Mouse (Mus musculus) G1E-ER4 (cell line): ENCODE results near the gene Fndc3b. TPM values are rescaled to one million over a fixed set of nuclear protein-coding genes. Genes with fewer than 3 reads are reported as not detected.

Experiments used
- GATA1 ChIP-seq: IDR thresholded peaks from one replicate; pipeline ENCODE4 v1.8.0; 2012; ENCODE audit warnings: low read length, inconsistent platforms
- polyA plus RNA-seq: library from polyadenylated mRNA; stranded (reverse); fragments of >175 nt; gene quantifications from 2 replicates; pipeline ENCODE4 v1.2.3, GENCODE M21; 2012

Gene Fndc3b
- polyA plus RNA-seq, 1 experiment = not detected

DNA sequence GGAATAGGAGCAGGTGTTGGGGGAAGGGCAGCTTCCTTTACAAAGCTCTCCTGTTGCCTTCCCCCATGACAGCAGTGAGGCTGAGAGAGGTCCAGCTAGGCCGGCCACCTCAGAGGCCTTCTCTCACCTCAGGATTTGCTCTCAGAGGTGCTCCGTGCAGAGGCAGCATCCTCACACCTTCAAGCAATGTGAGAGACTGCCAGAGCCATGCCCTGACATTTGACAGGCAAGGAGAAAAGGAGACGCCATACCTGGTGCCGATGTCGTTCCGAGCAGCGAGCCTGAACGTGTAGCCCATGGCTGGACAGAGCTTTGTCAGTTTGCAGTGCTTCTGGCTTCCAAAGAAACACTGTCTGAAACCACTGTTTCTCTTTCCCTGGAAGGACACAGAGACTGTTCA, 241.1 kb downstream of the Fndc3b start:
- no peak for TF ChIP-seq GATA1

DNA sequence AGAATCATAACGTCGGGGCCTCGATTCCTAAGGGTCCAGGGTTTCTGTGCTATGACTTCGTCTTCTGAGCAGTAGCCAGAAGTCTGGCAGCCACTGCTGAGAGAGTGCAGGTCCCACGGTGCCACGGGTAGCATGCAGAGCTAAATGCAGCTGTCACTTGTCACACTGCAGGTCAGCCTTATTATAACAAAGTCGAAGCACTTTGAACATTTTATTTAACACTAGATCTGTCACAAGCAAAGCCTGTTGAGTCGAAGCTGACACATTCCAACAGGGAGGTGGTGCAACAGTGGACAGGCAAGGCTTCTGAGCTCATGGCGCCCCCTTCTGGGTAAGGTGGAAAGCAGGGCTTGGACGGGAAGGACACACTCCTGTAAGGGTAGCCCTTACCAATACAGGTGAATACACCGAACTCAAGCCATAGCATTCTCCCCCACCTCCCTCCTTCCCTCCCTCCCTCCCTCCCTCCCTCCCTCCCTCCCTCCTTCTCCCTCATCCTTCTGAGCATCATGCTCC, 243.5 kb downstream of the Fndc3b start:
- no peak for TF ChIP-seq GATA1

DNA sequence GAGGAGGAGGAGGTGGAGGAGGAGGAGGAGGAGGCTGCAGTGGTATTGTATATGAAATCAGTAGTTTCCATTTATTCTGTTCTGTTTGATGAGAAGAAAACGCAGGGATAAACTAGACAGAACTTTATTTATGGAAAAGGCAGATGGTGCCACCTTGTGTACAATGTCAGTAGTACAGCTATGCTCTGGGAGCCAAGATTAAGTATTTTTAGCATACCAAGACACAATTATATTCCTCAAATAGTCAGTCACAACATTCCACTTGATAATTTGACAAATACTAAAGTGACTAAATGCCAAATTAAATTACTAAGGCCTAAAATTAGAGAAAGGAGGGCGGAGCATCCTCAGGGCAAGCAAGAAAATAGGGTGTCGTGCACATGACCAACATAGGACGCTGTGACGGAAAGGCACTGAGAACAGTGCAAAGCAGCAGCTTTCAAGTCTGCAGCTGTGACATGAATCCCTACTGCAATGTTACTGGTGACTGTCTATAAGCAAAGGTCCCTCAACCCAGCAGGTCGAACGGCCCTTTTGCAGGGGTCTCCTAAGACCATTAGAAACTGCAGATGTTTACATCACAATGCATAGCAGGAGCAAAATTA, 244.7 kb downstream of the Fndc3b start:
- no peak for TF ChIP-seq GATA1

DNA sequence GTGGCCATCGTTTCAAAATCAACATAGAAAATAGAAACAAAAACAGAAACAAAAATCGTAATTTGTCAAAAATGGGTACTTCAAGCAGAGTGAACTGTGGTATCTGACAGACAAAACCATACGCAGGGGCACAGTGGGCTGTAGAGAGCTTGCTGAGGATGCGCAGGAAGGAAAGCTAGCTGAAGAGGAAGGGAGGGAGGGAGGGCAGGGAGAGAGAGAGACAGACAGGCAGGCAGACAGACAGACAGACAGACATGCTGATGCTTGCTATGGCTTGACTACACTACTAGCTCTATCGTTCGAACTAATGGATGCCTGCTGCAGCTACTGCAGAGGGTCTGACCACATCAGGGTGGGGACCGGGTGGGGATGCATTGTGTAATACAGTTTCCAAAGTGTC, 247.7 kb downstream of the Fndc3b start:
- no peak for TF ChIP-seq GATA1

DNA sequence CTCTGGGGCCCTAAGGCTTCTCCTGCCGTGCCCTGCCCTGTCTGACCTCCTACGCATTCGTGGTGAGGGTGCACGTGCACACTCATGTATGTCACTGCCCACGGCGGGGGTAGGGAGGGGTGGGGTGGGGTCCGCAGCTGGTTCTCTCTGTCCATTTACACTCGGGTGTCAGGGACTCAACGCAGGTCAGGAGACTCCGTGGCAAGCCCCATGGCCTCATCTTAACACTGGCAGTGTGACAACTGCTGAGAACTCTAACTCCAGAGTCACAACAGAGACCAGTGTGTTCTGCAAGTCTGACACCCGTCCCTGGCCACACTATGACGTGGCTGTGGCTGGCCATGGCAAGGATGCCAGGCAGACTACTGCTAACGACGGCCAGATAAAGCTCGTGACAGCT, 248.2 kb downstream of the Fndc3b start:
- no peak for TF ChIP-seq GATA1

DNA sequence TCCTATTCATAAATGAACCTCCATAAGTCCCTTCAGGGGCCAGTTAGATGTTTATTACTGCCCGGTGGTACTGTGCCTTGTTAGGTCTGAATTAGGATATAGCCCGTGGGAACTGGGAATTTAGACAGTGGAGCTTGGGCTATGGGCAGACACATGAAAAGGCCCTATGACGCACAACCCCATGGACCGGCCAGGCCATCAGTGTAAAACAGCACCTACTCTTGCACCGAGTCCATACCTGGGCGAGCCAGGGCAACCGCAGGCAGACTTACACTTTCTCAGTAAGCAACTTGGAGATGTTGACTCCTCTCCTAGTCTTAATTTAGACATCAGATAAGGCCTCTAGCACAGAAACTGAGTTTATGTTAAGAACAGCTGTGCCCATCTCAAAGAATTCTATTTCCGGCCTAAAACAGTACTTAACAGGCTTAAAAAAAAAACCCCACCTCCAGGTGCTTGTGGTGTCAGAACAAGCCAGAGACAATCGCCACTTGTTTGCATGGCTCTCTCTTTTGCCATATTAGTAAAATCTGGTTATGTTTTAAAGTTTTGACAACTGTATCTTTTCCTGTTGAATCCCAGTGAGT, 248.7 kb downstream of the Fndc3b start:
- no peak for TF ChIP-seq GATA1

DNA sequence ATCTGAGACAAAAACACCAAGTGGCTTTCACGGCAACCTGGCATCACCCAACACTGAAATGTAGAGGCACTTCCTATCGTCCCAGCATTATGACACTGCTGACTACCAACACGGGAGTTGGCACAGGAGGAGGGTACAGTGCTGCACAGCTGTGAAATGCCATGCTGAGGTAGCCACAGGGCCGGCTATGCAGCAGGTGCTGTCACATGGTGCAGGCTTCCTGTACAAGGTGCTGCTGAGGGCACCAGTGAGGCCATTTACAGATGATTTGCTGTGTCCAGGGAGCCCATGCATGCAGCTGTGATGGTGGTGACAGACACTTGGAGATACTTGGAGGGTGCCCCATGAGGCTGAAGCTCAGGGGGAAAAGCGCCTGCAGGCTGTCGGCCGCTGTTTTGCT, 249.2 kb downstream of the Fndc3b start:
- TF ChIP-seq GATA1 = no peak

DNA sequence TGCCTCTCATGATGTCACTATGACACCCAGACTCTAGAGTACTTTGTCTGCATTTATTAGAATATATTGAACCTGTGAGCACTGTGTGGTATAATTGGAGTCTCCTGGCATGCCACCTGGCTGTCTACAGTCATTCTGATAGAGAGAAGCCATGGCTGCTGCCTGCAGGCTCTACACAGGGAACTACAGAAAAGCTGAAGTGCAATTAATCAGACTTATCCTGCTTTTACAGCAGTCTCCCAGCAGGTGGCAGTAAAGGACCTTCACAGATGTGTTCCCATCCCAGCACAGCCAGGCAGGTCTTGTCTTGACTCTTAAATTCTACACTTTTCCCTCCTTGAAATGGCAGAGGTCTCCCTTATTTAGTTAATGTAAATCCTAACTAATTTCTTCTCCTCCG, 250.1 kb downstream of the Fndc3b start:
- no peak for TF ChIP-seq GATA1

DNA sequence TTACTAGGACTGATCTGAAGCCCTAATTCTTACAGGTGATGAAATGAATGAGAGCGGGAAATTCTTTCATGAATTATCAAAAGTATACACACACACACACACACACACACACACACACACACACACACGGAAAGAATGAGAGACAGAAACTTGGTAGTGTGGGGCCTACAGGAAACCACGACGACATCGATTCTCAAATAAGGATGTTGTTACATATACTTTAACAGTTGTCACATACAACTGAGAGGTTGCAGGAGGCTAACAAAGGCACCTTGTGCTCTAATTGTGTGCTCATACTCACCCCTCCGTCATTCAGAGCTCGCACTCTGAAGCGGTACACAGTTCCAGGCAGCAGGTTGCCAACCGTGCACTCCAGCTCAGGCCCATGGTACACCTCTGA, 252.7 kb downstream of the Fndc3b start:
- no peak for TF ChIP-seq GATA1

DNA sequence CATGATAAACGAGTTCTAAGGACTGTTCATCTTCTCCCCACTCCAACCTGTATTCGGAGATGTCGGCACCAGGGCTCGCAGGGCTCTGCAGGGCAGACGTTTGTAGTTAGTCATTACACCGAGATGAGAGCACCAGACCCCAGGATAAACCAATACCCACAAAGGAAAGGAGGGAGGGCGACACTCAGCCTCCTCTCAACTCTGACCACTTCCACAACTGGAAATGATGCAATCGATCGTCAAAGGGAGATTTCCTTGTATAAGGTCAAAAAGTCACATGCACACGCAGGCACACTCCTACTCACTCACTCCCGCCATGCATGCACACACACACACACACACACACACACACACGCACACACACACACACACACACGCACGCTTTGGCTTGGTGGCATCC, 254.6 kb downstream of the Fndc3b start:
- no peak for TF ChIP-seq GATA1

DNA sequence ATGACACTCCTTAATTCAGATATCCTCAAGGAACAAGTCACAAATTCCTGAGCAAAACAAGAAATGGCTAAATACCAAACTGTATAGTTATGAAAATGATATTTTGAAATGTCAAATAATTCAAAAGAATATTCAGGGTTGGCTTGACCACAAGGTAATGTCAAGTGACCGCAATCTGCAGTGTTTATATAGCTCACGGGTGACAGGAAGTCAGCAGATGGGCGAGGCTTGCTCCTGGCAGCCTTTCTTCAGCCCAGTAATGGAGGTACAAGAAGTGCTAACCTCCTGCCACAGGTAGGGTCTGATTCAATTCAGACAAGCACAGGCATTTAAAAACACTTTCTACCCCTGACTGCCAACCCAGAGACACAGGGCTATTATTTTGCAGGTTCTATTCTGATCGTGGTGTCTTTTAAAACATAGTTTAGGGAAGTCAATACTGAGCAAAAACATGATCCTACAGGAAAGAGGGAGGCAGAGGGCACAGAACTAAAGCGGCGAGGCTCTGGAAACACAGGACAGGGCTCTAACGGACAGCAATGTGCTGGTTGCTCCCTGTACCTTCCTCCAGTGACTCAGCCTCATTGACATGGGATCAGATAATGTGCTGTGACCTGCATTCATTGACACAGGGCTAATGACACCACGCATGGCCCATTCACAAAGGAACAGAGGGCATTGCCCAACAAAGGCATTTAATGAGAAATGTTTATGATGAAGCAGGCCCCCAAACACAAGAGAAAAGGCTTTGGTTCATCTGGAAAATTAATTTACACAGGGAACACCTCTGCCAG, 256.5 kb downstream of the Fndc3b start:
- TF ChIP-seq GATA1 = no peak

DNA sequence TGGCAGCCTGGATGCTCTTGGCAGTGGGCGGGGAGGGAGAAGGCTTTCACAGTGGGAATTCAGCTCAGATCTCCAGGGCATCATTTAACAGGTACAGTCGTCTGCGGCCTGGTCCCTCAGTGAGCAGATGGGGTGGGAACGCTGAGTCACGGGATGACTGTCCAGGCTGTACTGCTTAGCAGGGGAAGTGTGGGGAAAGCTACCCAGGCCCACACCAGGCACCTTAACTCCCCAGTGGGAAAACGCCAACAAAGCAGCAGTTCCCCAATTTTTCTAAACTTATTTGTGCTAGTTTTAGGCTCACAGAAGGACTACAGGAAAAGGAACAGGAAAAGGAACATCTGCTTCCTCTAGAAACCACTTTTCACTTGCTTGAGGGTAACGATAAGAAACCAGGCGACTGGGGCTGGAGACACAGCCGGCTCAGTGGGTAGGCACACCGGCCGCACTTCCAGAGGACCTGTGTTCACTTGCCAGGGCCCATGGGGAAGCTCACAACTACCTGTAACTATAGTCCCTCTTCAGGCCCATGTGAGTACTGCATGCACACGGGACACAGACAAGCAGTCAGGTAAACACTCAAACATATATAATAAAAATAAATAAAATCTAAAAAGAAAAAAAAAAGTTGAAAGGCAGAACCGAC, 257.5 kb downstream of the Fndc3b start:
- no peak for TF ChIP-seq GATA1

DNA sequence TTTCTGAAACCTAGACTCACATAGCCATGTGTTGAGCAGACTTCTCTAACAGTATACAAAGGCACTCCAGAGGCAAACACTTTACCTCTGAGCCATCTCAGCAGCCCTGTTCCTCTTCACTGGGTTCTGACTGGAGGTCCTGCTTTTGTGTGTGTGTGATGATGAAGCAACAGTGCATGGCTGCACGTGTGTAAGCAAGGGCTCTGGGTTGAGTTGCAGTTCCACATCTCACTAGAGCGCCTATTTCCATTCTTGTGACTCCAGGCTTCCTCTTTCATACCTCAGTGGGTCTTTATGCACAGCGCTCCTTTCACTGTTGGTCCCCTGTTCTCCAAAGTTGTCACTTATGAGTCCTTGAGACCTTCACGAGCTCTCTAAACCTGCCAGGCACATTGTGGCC, 261.7 kb downstream of the Fndc3b start:
- no peak for TF ChIP-seq GATA1

DNA sequence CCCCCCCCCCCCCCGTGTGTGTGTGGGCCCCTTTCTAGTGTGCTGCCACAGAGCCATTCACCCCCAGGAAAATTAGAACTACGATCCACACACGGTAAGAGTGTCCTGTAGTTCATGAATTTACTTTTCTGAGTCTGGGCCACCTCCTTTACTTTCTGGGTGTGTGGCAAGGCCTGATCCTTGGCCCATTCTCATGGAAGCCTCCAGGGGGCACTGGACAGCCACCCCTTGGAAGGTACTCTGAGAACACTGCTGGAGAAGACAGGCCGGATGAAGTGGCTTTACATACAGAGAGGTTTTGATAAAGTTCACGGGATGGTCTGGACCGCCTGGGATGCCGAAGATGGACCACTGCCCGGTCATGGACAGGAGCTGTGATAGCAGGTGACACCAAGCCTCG, 262.7 kb downstream of the Fndc3b start:
- TF ChIP-seq GATA1 = no peak

DNA sequence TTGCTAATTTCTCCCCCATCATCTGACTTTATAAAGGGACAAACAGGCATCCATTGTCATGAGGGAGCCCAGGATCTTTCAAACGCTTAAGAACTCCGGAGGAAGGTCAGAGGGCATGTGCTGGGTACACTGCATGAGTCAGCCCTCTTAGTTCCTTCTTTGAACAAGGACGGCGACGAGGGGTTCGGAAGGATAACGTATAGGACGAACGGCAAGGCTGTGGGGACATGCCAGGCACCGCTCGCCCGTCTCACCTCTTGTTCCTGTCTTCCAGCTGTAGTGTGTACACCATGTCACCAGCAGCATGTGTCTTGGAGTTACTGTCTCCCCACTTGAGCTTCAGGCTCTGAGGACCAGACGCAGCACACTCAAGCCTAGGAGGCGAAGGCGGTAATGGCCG, 271.4 kb downstream of the Fndc3b start:
- TF ChIP-seq GATA1 = no peak

DNA sequence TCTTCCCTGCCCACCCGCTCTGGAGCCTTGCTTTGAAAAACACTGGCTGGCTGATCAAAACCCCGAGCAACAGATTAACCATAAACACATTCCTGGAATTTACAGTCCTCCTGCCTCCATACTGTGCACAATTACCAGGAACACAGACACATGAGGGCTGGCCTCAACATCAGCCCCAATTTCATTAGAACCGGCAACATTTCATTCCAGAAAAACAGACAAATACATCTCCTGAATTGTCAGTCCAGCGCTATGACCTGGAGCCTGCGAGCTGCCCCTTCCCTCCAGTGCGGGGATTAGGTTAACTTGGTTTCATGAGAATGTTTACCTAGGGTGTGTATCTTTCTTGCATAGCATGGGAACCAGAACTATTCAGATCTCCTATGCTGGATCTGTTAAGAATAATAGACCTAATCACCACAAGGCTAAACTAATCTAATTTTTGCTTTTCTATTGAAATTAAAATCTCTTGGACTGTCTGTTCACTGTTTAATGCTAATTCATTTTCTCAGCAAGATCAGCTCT, 275.9 kb downstream of the Fndc3b start:
- TF ChIP-seq GATA1 = no peak
